Mouse (Mus musculus) retina, postnatal 1 day (tissue): ENCODE results near the gene Ripply1.

Experiments
- DNase-seq: peaks from one replicate; pipeline ENCODE4 v3.0.0-alpha.2; 2012

The Ripply1 gene

DNA sequence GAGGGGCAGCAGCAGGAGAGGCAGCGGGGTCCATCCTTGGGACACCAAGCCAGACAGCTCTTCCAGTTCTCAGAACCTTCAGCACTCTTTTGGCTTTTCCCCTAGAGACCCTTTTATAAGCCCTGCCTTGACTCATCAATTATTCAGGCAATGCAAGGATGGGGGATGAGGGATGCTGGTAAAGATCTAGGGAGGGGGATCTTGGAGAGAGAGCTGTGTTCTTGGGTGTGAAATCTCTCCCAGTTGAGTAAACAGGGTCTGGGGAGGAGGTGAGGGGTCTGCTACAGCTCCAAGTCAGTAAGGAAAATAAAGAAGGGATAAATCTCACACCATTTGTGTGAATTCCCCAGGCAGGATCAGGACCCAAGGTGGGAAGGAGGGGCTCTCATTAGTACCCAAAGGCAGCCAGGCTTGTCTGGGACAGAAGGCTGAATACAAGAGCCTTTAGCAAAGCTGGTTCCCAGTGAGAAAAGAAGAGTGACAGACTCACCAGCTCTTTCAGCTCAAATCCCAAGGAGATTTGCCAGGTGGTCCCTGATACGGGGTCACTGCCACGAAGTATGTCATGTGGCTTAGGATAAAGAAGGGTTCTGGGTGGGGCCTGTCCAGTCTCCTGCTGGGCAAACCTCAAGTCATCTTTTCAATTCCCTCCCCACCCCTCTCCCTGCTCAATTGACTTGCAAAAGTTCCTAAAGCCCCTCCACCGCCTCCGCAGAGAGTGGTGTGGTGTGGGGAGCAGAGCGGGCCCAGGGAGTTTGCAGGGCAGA is at the start of gene Ripply1:
Gene Ripply1 (minus strand): TSS at position 76 of the 767 bp plus-strand sequence.
- no peak for DNase-seq

GRCm38 (mm10) chrX:139828363-139829092 is 46.4 kb upstream of the Ripply1 start:
- DNase-seq = no peak

DNA sequence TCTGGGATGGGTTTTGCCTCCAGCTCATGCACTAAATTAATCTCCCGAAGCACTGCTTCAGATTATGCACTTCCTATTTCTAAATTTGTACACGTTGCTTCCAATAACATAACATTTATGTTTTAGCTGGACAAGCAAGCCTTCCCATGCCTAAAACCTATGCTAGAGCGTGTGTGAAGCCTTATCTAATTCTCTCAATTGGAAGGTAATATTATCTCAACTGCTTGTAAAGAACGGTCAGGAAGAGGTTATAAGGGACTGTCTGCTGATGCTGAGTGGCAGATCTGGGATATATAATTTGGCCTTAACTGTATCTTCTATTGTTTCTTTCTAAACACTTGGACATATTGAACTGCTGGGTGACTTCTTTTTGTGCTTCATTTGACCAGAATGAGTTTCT is 44.8 kb upstream of the Ripply1 start:
- no peak for DNase-seq

DNA sequence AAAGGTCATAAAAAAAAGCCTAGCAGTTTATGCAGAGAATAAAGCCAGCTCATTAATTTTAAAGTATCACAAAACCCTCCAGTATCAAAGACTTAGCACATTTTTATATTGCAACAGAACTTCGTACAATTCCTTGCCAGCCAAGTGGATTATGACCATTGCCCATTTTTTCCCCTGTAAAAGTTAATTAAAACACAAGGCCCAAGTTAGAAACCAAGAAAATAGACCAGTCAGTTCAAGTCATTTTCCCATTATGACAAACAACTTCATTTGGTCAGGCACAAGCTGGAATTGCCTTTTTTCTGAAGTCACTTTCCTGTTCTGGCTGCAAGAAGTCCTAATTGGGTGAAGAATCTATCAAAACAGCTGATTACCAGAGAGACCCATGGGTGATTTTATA is 43.2 kb upstream of the Ripply1 start:
- DNase-seq = no peak

DNA sequence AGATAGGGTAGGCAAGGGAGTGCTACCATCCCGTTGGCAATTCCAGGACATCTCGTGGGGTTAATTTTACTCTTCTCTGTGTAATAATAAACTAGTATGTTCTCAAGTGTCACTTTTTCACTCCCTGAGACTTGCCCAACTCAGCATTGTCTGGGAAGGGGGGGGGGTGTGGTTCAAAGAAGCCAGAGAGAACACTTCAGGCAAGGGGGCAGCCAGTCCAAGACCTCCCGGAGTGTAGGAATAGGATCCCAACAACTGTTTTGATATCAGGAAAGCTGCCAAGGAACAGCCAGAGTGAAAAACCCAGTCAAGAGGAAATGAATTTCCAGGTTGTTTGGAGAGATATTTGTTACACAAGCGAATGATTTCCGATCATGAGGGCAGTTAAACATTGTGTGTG is 33.0 kb upstream of the Ripply1 start:
- no peak for DNase-seq

- no peak for DNase-seq
These were observed 32.0 kb upstream of the Ripply1 start for GRCm38 (mm10) chrX:139814018-139814635.

DNA sequence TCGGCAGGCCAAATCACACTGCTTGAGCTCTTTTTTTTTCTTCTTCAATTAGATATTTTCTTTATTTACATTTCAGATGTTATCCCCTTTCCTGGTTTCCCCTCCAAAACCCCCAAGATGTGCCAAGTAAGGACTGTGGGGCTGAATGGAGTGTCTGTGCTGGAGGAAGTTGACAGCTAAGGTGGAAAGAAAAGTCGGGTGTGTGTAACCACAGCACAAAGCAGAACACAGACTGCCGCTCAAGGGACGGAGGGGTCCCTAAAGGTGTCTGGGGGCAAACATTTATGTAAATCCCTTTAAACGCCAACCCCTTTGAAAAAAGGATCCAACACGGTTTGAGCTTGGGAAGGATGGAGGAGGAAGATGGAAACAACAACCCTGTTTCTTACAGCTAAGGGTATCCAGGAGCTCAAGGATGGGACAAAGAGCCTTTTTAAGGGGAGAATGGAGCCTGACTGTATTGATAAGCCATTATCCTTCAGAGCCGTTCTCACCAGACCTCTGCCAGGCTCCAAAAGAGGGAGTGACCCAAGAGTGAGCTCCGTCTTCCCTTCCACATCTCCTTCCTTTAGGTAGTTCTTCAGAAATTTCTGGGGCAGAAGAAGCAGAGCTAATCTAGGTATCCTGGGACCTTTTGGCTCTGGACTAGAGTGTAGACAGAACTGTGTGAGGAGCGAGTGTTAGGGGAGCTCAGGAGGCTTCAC is 31.3 kb upstream of the Ripply1 start:
- DNase-seq = no peak

- DNase-seq = no peak
These were observed 30.6 kb upstream of the Ripply1 start for GRCm38 (mm10) chrX:139812636-139813298.

- DNase-seq = no peak
These were observed 26.3 kb upstream of the Ripply1 start for GRCm38 (mm10) chrX:139808501-139808900.

DNA sequence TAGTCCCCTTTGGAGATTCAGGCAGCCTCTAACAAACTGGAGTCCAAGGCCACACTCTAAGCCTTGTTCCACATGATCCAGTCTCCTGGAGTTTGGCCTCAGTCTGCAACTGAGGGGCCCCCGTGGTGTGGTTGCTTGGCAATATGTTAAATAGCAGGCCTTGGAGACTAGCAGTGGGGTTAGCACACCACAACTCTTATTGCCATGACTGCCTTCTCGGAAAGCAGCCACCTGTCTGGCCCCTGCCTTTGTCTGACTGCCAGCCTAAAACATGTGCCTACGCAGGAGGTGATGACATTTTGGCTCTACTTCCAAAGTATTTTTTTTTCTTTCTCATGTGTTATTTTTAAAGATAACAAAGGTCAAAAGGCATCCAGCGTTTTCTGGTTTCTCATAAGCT is 25.9 kb upstream of the Ripply1 start:
- no peak for DNase-seq

DNA sequence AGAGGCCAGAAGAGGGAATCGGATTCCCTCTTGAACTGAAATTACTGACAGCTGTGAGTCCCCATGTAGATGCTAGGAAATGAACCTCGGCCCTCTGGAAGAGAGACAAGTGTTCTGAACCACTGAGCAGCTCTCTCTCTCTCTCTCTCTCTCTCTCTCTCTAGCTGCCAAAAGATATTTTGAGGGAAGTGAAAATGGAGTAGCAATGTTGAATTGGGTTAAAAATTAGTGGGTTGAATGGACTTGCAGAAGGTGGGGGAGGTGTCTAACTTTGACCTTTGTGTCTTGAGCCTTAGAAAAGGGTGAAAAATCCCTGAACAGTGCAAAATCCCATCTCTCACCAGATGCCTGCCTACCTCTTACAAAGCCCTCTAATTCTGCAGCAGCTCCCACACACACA is 25.2 kb upstream of the Ripply1 start:
- DNase-seq = no peak

DNA sequence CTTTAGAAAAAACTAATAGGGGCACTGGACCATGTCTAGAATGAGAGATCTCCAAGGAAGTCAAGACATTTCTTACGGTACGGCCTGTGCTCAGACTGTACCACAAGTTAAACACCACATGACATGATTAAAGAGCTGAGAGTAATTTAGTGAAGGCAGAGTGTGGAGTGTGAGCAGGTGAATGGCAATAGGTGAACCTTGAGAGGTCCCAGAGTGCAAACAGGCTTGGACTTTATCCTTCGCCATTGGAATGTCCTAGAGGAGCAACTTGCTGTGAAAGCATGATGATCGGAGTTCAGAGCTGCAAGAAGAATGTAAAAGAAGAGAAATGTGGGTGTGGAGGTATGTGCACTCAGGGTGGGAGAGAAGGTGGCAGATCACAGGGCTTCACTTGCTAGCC is 23.8 kb upstream of the Ripply1 start:
- no peak for DNase-seq

DNA sequence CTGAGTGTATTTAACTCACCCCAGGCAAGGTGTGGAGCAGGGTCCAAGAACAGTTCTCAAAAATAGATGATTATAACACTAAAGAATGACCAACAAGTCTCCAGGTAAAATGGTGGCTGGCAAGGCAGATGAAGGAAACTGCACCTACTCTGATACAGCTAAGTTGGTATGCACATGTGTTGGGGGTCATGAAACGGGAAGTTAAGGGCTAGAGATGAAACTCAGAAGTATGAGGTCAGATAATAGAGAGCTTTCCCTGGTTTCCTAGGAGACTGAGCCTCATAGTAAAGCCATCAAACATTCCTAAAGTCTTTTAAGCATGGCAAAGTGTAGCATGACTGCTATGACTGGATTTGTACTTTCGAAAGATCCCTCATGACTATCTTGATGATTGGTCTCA is 20.9 kb upstream of the Ripply1 start:
- DNase-seq = no peak

GRCm38 (mm10) chrX:139800406-139800878 is 18.3 kb upstream of the Ripply1 start, which contains the start of gene Cldn2:
TSS of gene Cldn2 (plus strand) at chrX:139800828.
- no peak for DNase-seq

DNA sequence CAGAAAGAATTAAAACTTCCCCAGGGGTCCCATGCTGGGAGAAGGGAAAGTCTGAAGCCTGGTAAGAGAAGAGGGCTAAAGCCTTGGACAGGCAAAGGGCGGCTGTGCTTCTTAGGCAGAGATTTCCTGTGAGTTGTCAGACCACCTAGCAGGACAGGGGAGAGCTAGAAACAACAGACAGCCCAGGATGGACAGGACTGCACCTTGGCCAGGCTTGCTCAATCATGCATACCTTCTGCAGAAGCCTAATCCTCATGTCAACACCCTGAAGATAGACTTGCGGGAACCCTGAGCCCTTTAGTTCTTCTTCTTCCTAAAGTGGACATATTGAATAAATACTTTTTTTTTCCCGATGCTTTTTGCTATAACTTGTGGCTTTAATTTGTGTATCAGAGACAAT is 17.8 kb upstream of the Ripply1 start:
- no peak for DNase-seq

DNA sequence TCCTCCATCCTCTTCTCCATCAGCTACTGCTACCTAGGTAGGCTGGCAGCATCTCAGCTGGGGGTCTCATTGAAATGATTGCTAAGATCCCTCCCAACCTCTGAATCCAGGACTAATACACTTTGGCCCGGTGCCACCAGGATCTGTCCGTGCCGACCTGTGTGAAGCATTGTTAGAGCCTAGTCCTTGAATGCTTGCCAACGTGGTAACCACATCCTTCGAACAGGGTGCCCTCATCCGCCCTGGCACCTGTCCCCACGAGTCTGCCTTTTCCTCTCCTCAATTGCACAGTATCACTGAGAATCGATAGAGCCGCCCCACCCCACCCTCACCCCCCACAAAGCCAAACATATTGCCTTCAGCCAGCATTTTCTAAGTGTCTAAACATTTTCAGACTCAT is 15.7 kb upstream of the Ripply1 start:
- DNase-seq = no peak

- DNase-seq = no peak
These were observed 13.9 kb upstream of the Ripply1 start for GRCm38 (mm10) chrX:139796037-139796436.

- DNase-seq = no peak
These were observed 12.1 kb upstream of the Ripply1 start for GRCm38 (mm10) chrX:139794072-139794845.

DNA sequence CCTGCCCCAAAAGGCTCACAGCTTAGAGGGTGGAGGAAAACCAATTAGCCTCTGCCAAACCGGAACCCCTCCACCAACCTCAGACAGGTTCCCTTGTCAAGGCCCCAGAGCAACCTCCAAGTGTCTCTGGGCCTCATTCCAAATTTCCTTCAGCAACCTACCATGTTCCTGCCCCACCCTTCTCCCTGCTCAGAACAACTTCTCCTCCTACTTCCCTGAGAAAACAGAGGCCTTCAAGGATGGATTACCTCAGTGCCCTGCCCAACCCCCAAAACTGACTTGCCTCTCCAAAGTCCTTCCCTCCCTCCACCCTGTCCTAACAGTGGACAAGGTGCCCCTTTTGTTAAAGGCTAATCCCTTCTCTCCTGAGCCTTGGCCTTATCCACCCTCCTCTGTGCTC is 3.6 kb upstream of the Ripply1 start:
- no peak for DNase-seq

- no peak for DNase-seq
These were observed 881 bp upstream of the Ripply1 start for GRCm38 (mm10) chrX:139783045-139783422.

DNA sequence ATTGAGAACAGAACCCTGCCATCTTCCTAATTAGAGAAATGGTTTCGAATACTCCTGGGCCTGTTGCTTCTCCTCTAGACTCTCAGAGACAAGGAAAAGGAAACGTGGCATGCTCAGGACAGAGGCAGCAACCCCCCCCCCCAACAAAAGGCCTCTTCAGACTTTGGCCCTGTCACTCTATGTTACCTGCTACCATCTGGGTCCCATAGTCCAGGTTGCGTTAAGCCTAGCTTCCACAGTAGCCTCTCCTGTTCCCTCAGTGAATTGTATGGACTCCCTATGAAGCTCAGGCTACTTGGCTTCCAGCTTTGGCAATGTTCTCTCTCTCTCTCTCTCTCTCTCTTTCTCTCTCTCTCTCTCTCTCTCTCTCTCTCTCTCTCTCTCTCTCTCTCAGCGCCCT is 590 bp downstream of the Ripply1 start:
- DNase-seq = no peak

DNA sequence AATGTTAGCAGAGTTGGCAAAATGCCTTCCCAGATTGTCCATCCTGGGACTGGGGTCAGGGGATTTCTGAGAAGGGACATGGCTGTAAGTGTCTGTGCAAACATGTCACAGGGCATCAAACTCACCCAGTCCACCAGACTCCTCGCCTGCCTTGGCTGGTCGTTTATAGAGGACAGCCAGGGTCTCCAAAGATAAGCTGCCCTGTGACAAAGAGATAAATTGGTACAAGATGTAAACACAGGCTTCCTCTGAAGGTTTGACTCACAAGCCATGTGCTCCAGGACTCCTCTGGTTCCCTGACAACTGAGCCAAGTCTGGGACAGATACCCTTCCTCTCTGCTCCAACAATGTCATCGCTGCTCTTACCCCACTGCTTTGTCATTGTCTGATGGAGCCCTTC is 1.2 kb downstream of the Ripply1 start:
- DNase-seq = no peak
